Mouse (Mus musculus): ENCODE data around the gene Farp1.

GRCm38 (mm10) chr14:121144496-121144895 is 109.5 kb downstream of the Farp1 start:
- TF ChIP-seq CTCF (IDR thresholded peaks at IDR 0.05; ENCODE audit: low read depth) (no peak), EP300 (IDR thresholded peaks at IDR 0.05; ENCODE audit: low read depth) (no peak)
